In genomic region chr2:31418021-31418420, GRCm38 (mm10) we compare ENCODE assay signal across 20 mouse cellular contexts.
"Had no signal": no experiment of that assay in that cellular context is flagged by ENCODE, and none has a peak within 500 bp of the region (broad histone marks: within the 10 kb centered on the region; RNA-seq: fewer than 3 reads in every experiment).

No protein-coding gene starts in this region.

- H3K9ac ChIP-seq: limb, embryonic 12.5 days; limb, embryonic 15.5 days; liver, embryonic 12.5 days; liver, embryonic 15.5 days; lung, embryonic 15.5 days; midbrain, embryonic 12.5 days; neural tube, embryonic 13.5 days had no signal

- ATAC-seq: liver, embryonic 12.5 days had no signal

- H3K36me3 ChIP-seq: limb, embryonic 12.5 days; limb, embryonic 15.5 days; liver, embryonic 12.5 days; liver, embryonic 15.5 days; lung, embryonic 15.5 days; midbrain, embryonic 12.5 days; neural tube, embryonic 13.5 days had no signal

- H3K27me3 ChIP-seq: limb, embryonic 15.5 days; lung, embryonic 15.5 days; neural tube, embryonic 13.5 days had no signal

- H3K4me2 ChIP-seq: limb, embryonic 12.5 days; limb, embryonic 15.5 days; liver, embryonic 12.5 days; liver, embryonic 15.5 days; lung, embryonic 15.5 days; neural tube, embryonic 13.5 days had no signal

- H3K4me1 ChIP-seq: limb, embryonic 12.5 days; liver, embryonic 12.5 days; liver, embryonic 15.5 days; lung, embryonic 15.5 days; midbrain, embryonic 12.5 days had no signal

- H3K4me3 ChIP-seq: limb, embryonic 12.5 days; limb, embryonic 15.5 days; liver, embryonic 12.5 days; liver, embryonic 15.5 days; lung, embryonic 15.5 days; megakaryocyte, embryonic 14.5 days; midbrain, embryonic 12.5 days; myocyte; neural tube, embryonic 13.5 days had no signal

- H3K27ac ChIP-seq: kidney, postnatal 0 days; limb, embryonic 12.5 days; liver, embryonic 12.5 days; liver, embryonic 15.5 days; lung, embryonic 15.5 days; midbrain, embryonic 12.5 days; neural tube, embryonic 13.5 days; stomach, postnatal 0 days had no signal

- DNase-seq: kidney, postnatal 36 days; layer of hippocampus, postnatal 36 days; left cerebral cortex, postnatal 4 days; lung, adult 18-20 months; lung, postnatal 36 days; right cerebral cortex, adult 18-20 months; right cerebral cortex, postnatal 14 days; right cerebral cortex, postnatal 4 days; thymus, adult 2 months had no signal

- H3K9me3 ChIP-seq: limb, embryonic 12.5 days; limb, embryonic 15.5 days; liver, embryonic 12.5 days; liver, embryonic 15.5 days; lung, embryonic 15.5 days; megakaryocyte, embryonic 14.5 days; midbrain, embryonic 12.5 days; neural tube, embryonic 13.5 days had no signal
